Mouse (Mus musculus) intestine, embryonic 14.5 days (tissue): Measurements from ENCODE around the gene Atg2b. TPM values are rescaled to one million over a fixed set of nuclear protein-coding genes. Genes with fewer than 3 reads are reported as not detected.

ENCODE experiments used
- ATAC-seq: fragments of 200-750 bp; cut with Nextera tagmentation; replicated peaks from 2 replicates; pipeline ENCODE4 v1.8.0; 2017; ENCODE audit warnings: low read depth, moderate number of reproducible peaks, moderate TSS enrichment, moderate library complexity; ENCODE audit not compliant: low FRiP score, low TSS enrichment
- DNase-seq: peaks from one replicate; pipeline ENCODE4 v3.0.0-alpha.2; 2018; ENCODE audit warnings: low spot score
- H3K27ac ChIP-seq: fragments of 300-500 bp; sonication (generic); 2 replicates; pipeline ENCODE4 v1.5.1; 2014; ENCODE audit warnings: low read depth, mild to moderate bottlenecking, control low read depth
- H3K27me3 ChIP-seq: fragments of 300-500 bp; sonication (generic); replicated peaks from 2 replicates; pipeline ENCODE4 v1.6.1; 2014; ENCODE audit warnings: low read length, control low read depth; ENCODE audit not compliant: control insufficient read depth, insufficient read depth
- H3K36me3 ChIP-seq: fragments of 300-500 bp; sonication (generic); 2 replicates; pipeline ENCODE4 v1.6.1; 2014; ENCODE audit warnings: low read length, control low read depth; ENCODE audit not compliant: control insufficient read depth, insufficient read depth
- H3K4me1 ChIP-seq: fragments of 300-500 bp; sonication (generic); replicated peaks from 2 replicates; pipeline ENCODE4 v1.6.1; 2014; ENCODE audit warnings: low read length, control low read depth, mixed read lengths; ENCODE audit not compliant: control insufficient read depth, insufficient read depth
- H3K4me2 ChIP-seq: fragments of 300-500 bp; sonication (generic); 2 replicates; pipeline ENCODE4 v1.6.1; 2014; ENCODE audit warnings: low read length
- H3K4me3 ChIP-seq: fragments of 300-500 bp; sonication (generic); 2 replicates; pipeline ENCODE4 v1.5.1; 2014; ENCODE audit warnings: low read depth, low read length, control low read depth, mixed read lengths
- H3K9ac ChIP-seq: fragments of 300-500 bp; sonication (generic); 2 replicates; pipeline ENCODE4 v1.6.1; 2014; ENCODE audit warnings: mild to moderate bottlenecking, low read length
- H3K9me3 ChIP-seq: fragments of 300-500 bp; sonication (generic); 2 replicates; pipeline ENCODE4 v1.6.1; 2016; ENCODE audit warnings: low read length, control low read depth; ENCODE audit not compliant: control insufficient read depth
- WGBS: fragments of 180-500 bp; shearing (Covaris S2); extraction: QIAGEN DNeasy Blood & Tissue Kit; methylation state at CpG from one replicate; pipeline ENCODE4 v1.1.7; 2014; 5-methylcytosine and 5-hydroxymethylcytosine counted together
- polyA plus RNA-seq: library from polyadenylated mRNA; unstranded; fragments of >200 nt; fragmentation: Nextera tagmentation; extraction: Ambion mirVana; gene quantifications from 2 replicates; pipeline ENCODE4 v1.2.1, GENCODE M21; 2014

Gene Atg2b
- polyA plus RNA-seq, 1 experiment from 2014 or later, result 17.8 TPM

DNA sequence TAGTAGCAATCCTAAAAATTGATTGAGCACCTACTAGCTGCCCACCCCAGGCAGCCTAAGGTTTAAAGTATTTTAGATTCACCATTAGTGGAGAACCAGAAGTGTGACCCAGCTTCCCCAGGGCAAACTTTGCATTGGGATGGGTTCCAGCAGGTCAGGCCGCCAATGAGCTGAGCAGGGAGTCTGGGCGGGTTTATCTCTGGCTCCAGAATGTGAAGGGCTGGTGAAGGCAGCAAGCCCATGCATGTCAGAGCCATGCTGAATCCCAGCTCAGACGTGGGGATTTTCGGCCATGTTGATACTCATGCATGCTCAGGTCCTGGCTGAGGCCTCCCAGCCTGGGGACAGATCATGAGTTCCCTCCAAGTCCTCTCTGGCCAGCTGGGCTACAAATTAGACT is 110.7 kb downstream of the Atg2b start:
- Histone ChIP-seq H3K4me1 (no peaks in the 10 kb centered on the region), H3K27ac (no peak overlapping the region), H3K4me2 (no peak overlapping the region), H3K27me3 (no peaks in the 10 kb centered on the region), H3K36me3 (no peaks in the 10 kb centered on the region), H3K9me3 (no peaks in the 10 kb centered on the region), H3K4me3 (no peak overlapping the region), H3K9ac (no peak overlapping the region)
- ATAC-seq (no peak), DNase-seq (no peak)
- WGBS, result 84% methylated on average over 4 of the region's 4 CpGs

DNA sequence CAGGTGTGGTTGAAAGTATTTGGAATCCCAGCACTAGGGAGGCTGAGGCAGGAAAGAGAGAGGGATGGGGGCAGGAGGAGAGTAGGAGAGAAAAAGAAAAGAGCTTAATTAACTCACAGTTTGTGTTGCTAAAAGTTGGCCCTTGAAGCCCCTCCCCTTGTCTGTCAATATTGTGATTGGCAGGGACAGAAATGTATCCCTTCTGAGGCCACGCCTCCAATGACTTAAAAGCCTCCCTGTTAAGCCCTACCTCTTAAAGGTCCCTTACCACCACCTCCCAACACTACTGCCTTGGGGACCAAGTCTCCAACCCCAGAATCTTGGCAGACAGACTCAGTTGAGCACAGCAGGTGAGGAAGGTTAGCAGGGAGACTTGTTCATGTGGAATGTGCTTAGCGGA is 112.4 kb downstream of the Atg2b start:
- no peak for ATAC-seq
- H3K27ac ChIP-seq, result no peak overlapping the region
- WGBS, result 84% methylated on average over 2 of the region's 2 CpGs
- no peak overlapping the region for H3K4me2 ChIP-seq
- H3K27me3 ChIP-seq, result no peaks in the 10 kb centered on the region
- no peak overlapping the region for H3K4me3 ChIP-seq
- H3K9ac ChIP-seq, result no peak overlapping the region
- H3K9me3 ChIP-seq, result no peaks in the 10 kb centered on the region
- DNase-seq, result no peak
- no peaks in the 10 kb centered on the region for H3K4me1 ChIP-seq
- H3K36me3 ChIP-seq, result no peaks in the 10 kb centered on the region

DNA sequence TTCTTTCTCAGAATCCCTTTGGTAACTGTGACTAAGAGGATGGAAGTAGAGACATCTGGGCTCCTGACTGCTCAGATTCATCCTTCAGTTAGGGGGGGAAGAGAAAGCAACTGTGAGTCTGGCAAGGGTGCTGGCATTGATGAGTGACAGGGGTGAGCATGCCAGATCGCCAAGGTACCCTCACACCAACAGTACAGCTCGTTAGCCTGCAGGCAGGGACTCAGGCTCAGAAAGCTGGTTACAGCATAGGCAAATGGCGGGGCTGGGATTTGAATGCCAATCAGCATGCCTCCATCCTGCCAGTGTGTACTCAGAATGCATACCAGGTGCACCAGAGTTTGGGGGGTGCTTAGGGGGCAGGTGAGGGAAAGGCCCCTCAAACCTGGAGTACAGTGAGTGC is 113.1 kb downstream of the Atg2b start:
- H3K9ac ChIP-seq, result no peak overlapping the region
- no peaks in the 10 kb centered on the region for H3K36me3 ChIP-seq
- ATAC-seq (no peak), DNase-seq (no peak)
- no peaks in the 10 kb centered on the region for H3K9me3 ChIP-seq
- no peak overlapping the region for H3K4me2 ChIP-seq
- no peak overlapping the region for H3K4me3 ChIP-seq
- H3K27ac ChIP-seq, result no peak overlapping the region
- H3K27me3 ChIP-seq, result no peaks in the 10 kb centered on the region
- WGBS, result 74% methylated on average over 3 of the region's 3 CpGs
- no peaks in the 10 kb centered on the region for H3K4me1 ChIP-seq

Other genes with a start within 250 kb of the Atg2b start
- gene D430019H16Rik, start 231.4 kb downstream of the Atg2b start, polyA plus RNA-seq, result 2.2 and 2.5 TPM in 2 replicates
- gene Bdkrb2, start 122.0 kb downstream of the Atg2b start, polyA plus RNA-seq, result 1.0 and 1.3 TPM in 2 replicates
- gene Bdkrb1, start 82.1 kb downstream of the Atg2b start, polyA plus RNA-seq, result 0.44 TPM in 1 of 2 replicates, not detected in the other
- 29.7 and 30.9 TPM in 2 replicates for gene Gskip, start 382 bp downstream of the Atg2b start, polyA plus RNA-seq
- 0.37 and 0.38 TPM in 2 replicates for gene Ak7, start 20.8 kb upstream of the Atg2b start, polyA plus RNA-seq
- gene Papola, start 99.5 kb upstream of the Atg2b start, polyA plus RNA-seq, result 169 and 179 TPM in 2 replicates